ENCODE assay signal across 9 mouse cellular contexts in genomic region chr14:55076224-55076623, GRCm38 (mm10). TPM values are rescaled to one million over a fixed set of nuclear protein-coding genes. Genes with fewer than 3 reads are reported as not detected.
A peak's percentile ranks its signal among the peaks of the same experiment; 100 is the strongest.
DNase-seq lines count a peak whose midpoint lies in the region; ATAC-seq and TF ChIP-seq lines count a peak whose summit lies in the region.
"Had no signal": no experiment of that assay in that cellular context is flagged by ENCODE, and none has a peak within 500 bp of the region (broad histone marks: within the 10 kb centered on the region; RNA-seq: fewer than 3 reads in every experiment).

No protein-coding gene starts in this region.

- intact Hi-C loops in left cerebral cortex, postnatal 25 days (cut with DNase I): no loop called here

- H3K27me3 ChIP-seq in hindbrain, embryonic 15.5 days: no peaks in the 10 kb centered on the region
- H3K27me3 ChIP-seq in hindbrain, embryonic 12.5 days: peaks cover 16% of the 10 kb centered on the region; the same call in 1 of the 2 replicates
- H3K27me3 ChIP-seq in liver, postnatal 0 days (ENCODE audit: insufficient read depth, low read length): peaks cover 17% of the 10 kb centered on the region

- no peak for TF ChIP-seq EP300 in liver, postnatal 0 days (IDR thresholded peaks at IDR 0.05; ENCODE audit: low read depth)

- WGBS in hindbrain, embryonic 15.5 days: 41% methylated on average over 6 of the region's 6 CpGs
- 70% methylated on average over 6 of the region's 6 CpGs for WGBS in hindbrain, embryonic 12.5 days
- 58% methylated on average over 6 of the region's 6 CpGs for WGBS in liver, postnatal 0 days (ENCODE audit: insufficient replicate concordance)

- TF ChIP-seq CTCF in brain, embryonic 14.5 days (IDR thresholded peaks at IDR 0.05; ENCODE audit: borderline replicate concordance, extremely low read depth, insufficient read depth, insufficient read length): no peak
- TF ChIP-seq CTCF in liver, postnatal 0 days (IDR thresholded peaks at IDR 0.05; ENCODE audit: low read depth): no peak

- H3K9ac ChIP-seq in hindbrain, embryonic 15.5 days: no peak overlapping the region
- H3K9ac ChIP-seq in hindbrain, embryonic 12.5 days: no peak overlapping the region
- no peak overlapping the region for H3K9ac ChIP-seq in liver, postnatal 0 days (replicated peaks)
- H3K9ac ChIP-seq: liver, embryonic 12.5 days had no signal

- TF ChIP-seq POLR2A in brain, embryonic 14.5 days (IDR thresholded peaks at IDR 0.05; ENCODE audit: borderline replicate concordance, extremely low read depth, insufficient read depth, insufficient read length, poor library complexity, severe bottlenecking): no peak

- no peak overlapping the region for H3K4me2 ChIP-seq in hindbrain, embryonic 15.5 days
- no peak overlapping the region for H3K4me2 ChIP-seq in hindbrain, embryonic 12.5 days (replicated peaks)
- no peak overlapping the region for H3K4me2 ChIP-seq in liver, postnatal 0 days (ENCODE audit: low read depth, low read length)
- H3K4me2 ChIP-seq: liver, embryonic 12.5 days had no signal

- H3K36me3 ChIP-seq in hindbrain, embryonic 15.5 days: peaks cover 29% of the 10 kb centered on the region
- H3K36me3 ChIP-seq in hindbrain, embryonic 12.5 days: peaks cover 38% of the 10 kb centered on the region
- no peaks in the 10 kb centered on the region for H3K36me3 ChIP-seq in liver, postnatal 0 days (replicated peaks; ENCODE audit: insufficient read depth, low read length)

- ATAC-seq in hindbrain, embryonic 15.5 days (ENCODE audit: low FRiP score, low read depth): no peak
- no peak for ATAC-seq in hindbrain, embryonic 12.5 days (ENCODE audit: low FRiP score)
- ATAC-seq in liver, postnatal 0 days: no peak
- ATAC-seq: inflammation-experienced regulatory T-cells, adult 6 months; liver, embryonic 12.5 days had no signal

- H3K9me3 ChIP-seq in hindbrain, embryonic 15.5 days: no peaks in the 10 kb centered on the region
- H3K9me3 ChIP-seq in hindbrain, embryonic 12.5 days (replicated peaks): no peaks in the 10 kb centered on the region
- H3K9me3 ChIP-seq in liver, postnatal 0 days (ENCODE audit: low read length): no peaks in the 10 kb centered on the region
- H3K9me3 ChIP-seq: liver, embryonic 12.5 days had no signal

- peak overlapping the region; percentile 47 for H3K27ac ChIP-seq in hindbrain, embryonic 15.5 days (replicated peaks)
- no peak overlapping the region for H3K27ac ChIP-seq in hindbrain, embryonic 12.5 days
- H3K27ac ChIP-seq in liver, postnatal 0 days (ENCODE audit: low read depth): no peak overlapping the region
- H3K27ac ChIP-seq: liver, embryonic 12.5 days had no signal

- H3K4me1 ChIP-seq in hindbrain, embryonic 15.5 days (replicated peaks): peaks cover 48% of the 10 kb centered on the region
- H3K4me1 ChIP-seq in hindbrain, embryonic 12.5 days: peaks cover 53% of the 10 kb centered on the region
- H3K4me1 ChIP-seq in liver, postnatal 0 days (ENCODE audit: insufficient read depth): peaks cover 3% of the 10 kb centered on the region; the same call in 1 of the 2 replicates

- no peak overlapping the region for H3K4me3 ChIP-seq in hindbrain, embryonic 15.5 days
- no peak overlapping the region for H3K4me3 ChIP-seq in hindbrain, embryonic 12.5 days
- H3K4me3 ChIP-seq in liver, postnatal 0 days (ENCODE audit: low read depth, low read length): no peak overlapping the region
- H3K4me3 ChIP-seq: liver, embryonic 12.5 days had no signal

- peak; percentile 19 for DNase-seq in Muller cell, postnatal 12 days (ENCODE audit: inconsistent ontology term)
- peak; percentile 61 for DNase-seq in brain, embryonic 14.5 days (ENCODE audit: low read depth)
- peak; percentile 72 to 87 for DNase-seq in left cerebral cortex, postnatal 25 days (ENCODE audit: low spot score in 2 of 2)
- DNase-seq in liver, postnatal 0 days: no peak
- DNase-seq in urinary bladder, postnatal 10 days (ENCODE audit: low spot score): no peak

RNA-seq across cellular contexts. Expression of gene Zfhx2, which starts 15.9 kb away (rescaled TPM):
- polyA plus RNA-seq in hindbrain, embryonic 15.5 days (2015; fragmentation: Nextera tagmentation; extraction: Ambion mirVana): 24.0 and 24.9 TPM in 2 replicates
- 30.9 and 33.1 TPM in 2 replicates for polyA plus RNA-seq in hindbrain, embryonic 12.5 days (2016; fragmentation: Nextera tagmentation; extraction: Ambion mirVana)
- 10.4 and 34.9 TPM in 2 replicates for polyA plus RNA-seq in brain, embryonic 14.5 days (2012; rRNA removed)
- total RNA-seq in left cerebral cortex, postnatal 25 days (2021): 10 to 100 TPM; 37.5 to 47.1 TPM
- polyA plus RNA-seq in liver, postnatal 0 days (2015; fragmentation: Nextera tagmentation; extraction: Ambion mirVana): 0.78 and 1.0 TPM in 2 replicates

RNA-seq across cellular contexts. Expression of gene Thtpa, which starts 18.4 kb away (rescaled TPM):
- polyA plus RNA-seq in hindbrain, embryonic 15.5 days (2015; fragmentation: Nextera tagmentation; extraction: Ambion mirVana): 29.4 and 32.6 TPM in 2 replicates
- polyA plus RNA-seq in hindbrain, embryonic 12.5 days (2016; fragmentation: Nextera tagmentation; extraction: Ambion mirVana): 27.3 and 27.7 TPM in 2 replicates
- 13.5 and 18.3 TPM in 2 replicates for polyA plus RNA-seq in brain, embryonic 14.5 days (2012; rRNA removed)
- total RNA-seq in left cerebral cortex, postnatal 25 days (2021): 10 to 100 TPM; 23.8 to 25.0 TPM
- polyA plus RNA-seq in liver, postnatal 0 days (2015; fragmentation: Nextera tagmentation; extraction: Ambion mirVana): 5.9 and 7.0 TPM in 2 replicates

RNA-seq across cellular contexts. Expression of gene Ap1g2, which starts 30.2 kb away (rescaled TPM):
- polyA plus RNA-seq in hindbrain, embryonic 15.5 days (2015; fragmentation: Nextera tagmentation; extraction: Ambion mirVana): 7.3 and 7.9 TPM in 2 replicates
- 9.4 and 10.1 TPM in 2 replicates for polyA plus RNA-seq in hindbrain, embryonic 12.5 days (2016; fragmentation: Nextera tagmentation; extraction: Ambion mirVana)
- 13.6 and 20.6 TPM in 2 replicates for polyA plus RNA-seq in brain, embryonic 14.5 days (2012; rRNA removed)
- 10 to 100 TPM; 10.3 to 11.3 TPM for total RNA-seq in left cerebral cortex, postnatal 25 days (2021)
- 7.8 and 9.6 TPM in 2 replicates for polyA plus RNA-seq in liver, postnatal 0 days (2015; fragmentation: Nextera tagmentation; extraction: Ambion mirVana)

RNA-seq across cellular contexts. Expression of gene Jph4, which starts 40.5 kb away (rescaled TPM):
- polyA plus RNA-seq in hindbrain, embryonic 15.5 days (2015; fragmentation: Nextera tagmentation; extraction: Ambion mirVana): 33.6 and 40.7 TPM in 2 replicates
- polyA plus RNA-seq in hindbrain, embryonic 12.5 days (2016; fragmentation: Nextera tagmentation; extraction: Ambion mirVana): 10.5 and 11.5 TPM in 2 replicates
- 147 and 155 TPM in 2 replicates for polyA plus RNA-seq in brain, embryonic 14.5 days (2012; rRNA removed)
- 100 to 1,000 TPM; 317 to 338 TPM for total RNA-seq in left cerebral cortex, postnatal 25 days (2021)
- not detected in 2 replicates for polyA plus RNA-seq in liver, postnatal 0 days (2015; fragmentation: Nextera tagmentation; extraction: Ambion mirVana)
- polyA plus RNA-seq: inflammation-experienced regulatory T-cells, adult 6 months had no signal

Comparison
In these comparisons a context has a peak if more than half of its experiments do, and no peak if none do; other contexts are left out.
1. DNase-seq: peak in Muller cell, postnatal 12 days (single experiment), brain, embryonic 14.5 days (single experiment) and left cerebral cortex, postnatal 25 days (2 of 2); none in liver, postnatal 0 days (single experiment) and urinary bladder, postnatal 10 days (single experiment).